Mouse (Mus musculus) CH12.LX (cell line): ENCODE measurements around the gene Myh11. TPM values are rescaled to one million over a fixed set of nuclear protein-coding genes. Genes with fewer than 3 reads are reported as not detected.

ENCODE experiments used
- DNase-seq: peaks from one replicate; pipeline ENCODE4 v3.0.0-alpha.2; 2013; ENCODE audit errors: extremely low read depth
- H3K27ac ChIP-seq: 2 replicates; pipeline ENCODE4 v1.5.1; 2012; ENCODE audit warnings: low read depth, mild to moderate bottlenecking, control low read depth, moderate library complexity; ENCODE audit not compliant: insufficient read depth
- H3K27me3 ChIP-seq: replicated peaks from 2 replicates; pipeline ENCODE3; 2012; ENCODE audit warnings: inconsistent platforms
- H3K36me3 ChIP-seq, 2 experiments: replicated peaks in 1 of 2; 2 replicates each; pipeline versions ENCODE3 to v1.6.1; 2012; ENCODE audit warnings: inconsistent platforms in 1 of 2, low read length in 1 of 2, mild to moderate bottlenecking in 1 of 2, mixed read lengths in 1 of 2, moderate library complexity in 1 of 2; ENCODE audit not compliant: control insufficient read depth in 1 of 2, insufficient read depth in 1 of 2
- H3K4me1 ChIP-seq, 2 experiments: 2 replicates each; pipeline ENCODE4 v1.6.1; 2012; ENCODE audit warnings: inconsistent platforms in 1 of 2, moderate library complexity in 1 of 2; ENCODE audit not compliant: insufficient read depth in 2 of 2, control insufficient read depth in 1 of 2
- H3K4me2 ChIP-seq: 2 replicates; pipeline ENCODE4 v1.6.1; 2012; ENCODE audit warnings: low read depth, mild to moderate bottlenecking, control low read depth; ENCODE audit not compliant: poor library complexity, insufficient read depth, severe bottlenecking
- H3K4me3 ChIP-seq, 3 experiments: fragments of 150-350 bp in 1 of 3; sonication (generic) in 1 of 3; replicated peaks in 1 of 3; 2 replicates each; pipeline versions ENCODE3 to v1.5.1; 2011 to 2012; ENCODE audit warnings: low read depth in 2 of 3, low read length in 2 of 3, mild to moderate bottlenecking in 2 of 3, moderate library complexity in 2 of 3, control low read depth in 1 of 3, improper control_type of control experiment in 1 of 3, inconsistent platforms in 1 of 3, mixed read lengths in 1 of 3; ENCODE audit not compliant: poor library complexity in 1 of 3
- H3K79me2 ChIP-seq: replicated peaks from 2 replicates; pipeline ENCODE4 v1.6.1; 2012; ENCODE audit warnings: mild to moderate bottlenecking, moderate library complexity; ENCODE audit not compliant: control insufficient read depth, poor library complexity, insufficient read depth, severe bottlenecking; ENCODE audit errors: extremely low read depth
- H3K9ac ChIP-seq: 2 replicates; pipeline ENCODE4 v1.6.1; 2012; ENCODE audit warnings: low read depth, mild to moderate bottlenecking, control low read depth, moderate library complexity; ENCODE audit not compliant: insufficient read depth
- H3K9me3 ChIP-seq: replicated peaks from 2 replicates; pipeline ENCODE3; 2012; ENCODE audit warnings: low read length, inconsistent platforms, mixed read lengths
- BHLHE40 ChIP-seq: IDR thresholded peaks from 2 replicates; pipeline ENCODE4 v1.6.1; 2011; ENCODE audit warnings: mild to moderate bottlenecking, low read depth, low read length, improper control_type of control experiment
- CHD1 ChIP-seq: IDR thresholded peaks from 2 replicates; pipeline ENCODE4 v1.6.1; 2012; ENCODE audit warnings: low read depth, low read length, improper control_type of control experiment, inconsistent platforms
- CHD2 ChIP-seq: IDR thresholded peaks from 2 replicates; pipeline ENCODE4 v1.6.1; 2011; ENCODE audit warnings: low read length, improper control_type of control experiment
- CTCF ChIP-seq, 2 experiments: IDR thresholded peaks in 1 of 2; conservative IDR thresholded peaks in 1 of 2; 2 replicates each; pipeline ENCODE4 v1.5.1; 2011 to 2012; ENCODE audit warnings: low read depth in 2 of 2, low read length in 2 of 2, improper control_type of control experiment in 1 of 2, inconsistent platforms in 1 of 2, mild to moderate bottlenecking in 1 of 2, moderate library complexity in 1 of 2
- E2F4 ChIP-seq: IDR thresholded peaks from 2 replicates; pipeline ENCODE4 v1.6.1; 2011; ENCODE audit warnings: low read depth, low read length, improper control_type of control experiment; ENCODE audit not compliant: insufficient replicate concordance
- ELF1 ChIP-seq: IDR thresholded peaks from 2 replicates; pipeline ENCODE4 v1.6.1; 2014; ENCODE audit warnings: low read depth, mild to moderate bottlenecking, inconsistent platforms, low read length, improper control_type of control experiment
- EP300 ChIP-seq: IDR thresholded peaks from 2 replicates; pipeline ENCODE4 v1.6.1; 2011; ENCODE audit warnings: low read length, improper control_type of control experiment
- GABPA ChIP-seq: IDR thresholded peaks from 2 replicates; pipeline ENCODE4 v1.6.1; 2012; ENCODE audit warnings: low read depth, low read length, improper control_type of control experiment, inconsistent platforms; ENCODE audit not compliant: insufficient replicate concordance
- HCFC1 ChIP-seq: IDR thresholded peaks from 2 replicates; pipeline ENCODE4 v1.6.1; 2012; ENCODE audit warnings: low read depth, mild to moderate bottlenecking, inconsistent platforms, low read length, improper control_type of control experiment
- IRF4 ChIP-seq: IDR thresholded peaks from 2 replicates; pipeline ENCODE4 v1.6.1; 2014; ENCODE audit warnings: low read depth, mild to moderate bottlenecking, inconsistent platforms, low read length, improper control_type of control experiment
- JUN ChIP-seq: IDR thresholded peaks from 2 replicates; pipeline ENCODE4 v1.6.1; 2011; ENCODE audit warnings: low read depth, mild to moderate bottlenecking, low read length, improper control_type of control experiment, moderate library complexity; ENCODE audit not compliant: insufficient read depth
- JUND ChIP-seq: conservative IDR thresholded peaks from 2 replicates; pipeline ENCODE4 v1.6.1; 2011; ENCODE audit warnings: low read depth, low read length, improper control_type of control experiment
- KAT2A ChIP-seq: IDR thresholded peaks from 2 replicates; pipeline ENCODE4 v1.6.1; 2012; ENCODE audit warnings: low read length, improper control_type of control experiment, inconsistent platforms; ENCODE audit not compliant: insufficient replicate concordance
- MAFK ChIP-seq: IDR thresholded peaks from 2 replicates; pipeline ENCODE4 v1.6.1; 2011; ENCODE audit warnings: low read length, improper control_type of control experiment; ENCODE audit not compliant: insufficient replicate concordance
- MAX ChIP-seq: IDR thresholded peaks from 2 replicates; pipeline ENCODE4 v1.6.1; 2011; ENCODE audit warnings: low read length, improper control_type of control experiment
- MAZ ChIP-seq: IDR thresholded peaks from 2 replicates; pipeline ENCODE4 v1.6.1; 2012; ENCODE audit warnings: low read depth, mild to moderate bottlenecking, inconsistent platforms, low read length, improper control_type of control experiment, moderate library complexity
- MEF2A ChIP-seq: IDR thresholded peaks from 2 replicates; pipeline ENCODE4 v1.6.1; 2014; ENCODE audit warnings: low read depth, mild to moderate bottlenecking, inconsistent platforms, low read length, improper control_type of control experiment, borderline replicate concordance
- MXI1 ChIP-seq: IDR thresholded peaks from 2 replicates; pipeline ENCODE4 v1.6.1; 2011; ENCODE audit warnings: mild to moderate bottlenecking, low read depth, low read length, improper control_type of control experiment
- NELFE ChIP-seq: IDR thresholded peaks from 2 replicates; pipeline ENCODE4 v1.6.1; 2011; ENCODE audit warnings: low read depth, low read length, improper control_type of control experiment
- NRF1 ChIP-seq: IDR thresholded peaks from 2 replicates; pipeline ENCODE4 v1.6.1; 2014; ENCODE audit warnings: low read depth, mild to moderate bottlenecking, inconsistent platforms, low read length, improper control_type of control experiment, moderate library complexity
- PAX5 ChIP-seq: IDR thresholded peaks from 2 replicates; pipeline ENCODE4 v1.6.1; 2012; ENCODE audit warnings: low read length, inconsistent platforms, mixed read lengths
- POLR2A ChIP-seq: IDR thresholded peaks from 2 replicates; pipeline ENCODE4 v1.6.1; 2011; ENCODE audit warnings: low read depth, mild to moderate bottlenecking, improper control_type of control experiment, low read length
- POLR2AphosphoS2 ChIP-seq: IDR thresholded peaks from 2 replicates; pipeline ENCODE4 v1.6.1; 2011; ENCODE audit warnings: low read depth, low read length, improper control_type of control experiment
- RAD21 ChIP-seq: IDR thresholded peaks from 2 replicates; pipeline ENCODE4 v1.6.1; 2011; ENCODE audit warnings: low read depth, mild to moderate bottlenecking, low read length, improper control_type of control experiment, moderate library complexity
- RCOR1 ChIP-seq: conservative IDR thresholded peaks from 2 replicates; pipeline ENCODE4 v1.6.1; 2012; ENCODE audit warnings: low read depth, mild to moderate bottlenecking, inconsistent platforms, low read length, improper control_type of control experiment
- SIN3A ChIP-seq: IDR thresholded peaks from 2 replicates; pipeline ENCODE4 v1.6.1; 2012; ENCODE audit warnings: low read length, improper control_type of control experiment, inconsistent platforms
- SMC3 ChIP-seq: IDR thresholded peaks from 2 replicates; pipeline ENCODE4 v1.6.1; 2011; ENCODE audit warnings: low read depth, low read length, improper control_type of control experiment
- TBP ChIP-seq: conservative IDR thresholded peaks from 2 replicates; pipeline ENCODE4 v1.6.1; 2011; ENCODE audit warnings: low read depth, low read length, improper control_type of control experiment
- TCF12 ChIP-seq: IDR thresholded peaks from 2 replicates; pipeline ENCODE4 v1.6.1; 2014; ENCODE audit warnings: low read depth, mild to moderate bottlenecking, inconsistent platforms, low read length, improper control_type of control experiment
- UBTF ChIP-seq: IDR thresholded peaks from 2 replicates; pipeline ENCODE4 v1.6.1; 2012; ENCODE audit warnings: low read depth, mild to moderate bottlenecking, inconsistent platforms, low read length, improper control_type of control experiment, moderate library complexity
- USF1 ChIP-seq: IDR thresholded peaks from 2 replicates; pipeline ENCODE4 v1.6.1; 2014; ENCODE audit warnings: low read depth, mild to moderate bottlenecking, inconsistent platforms, low read length, improper control_type of control experiment
- USF2 ChIP-seq: conservative IDR thresholded peaks from 2 replicates; pipeline ENCODE4 v1.6.1; 2011; ENCODE audit warnings: low read depth, low read length, improper control_type of control experiment
- ZC3H11A ChIP-seq: IDR thresholded peaks from 2 replicates; pipeline ENCODE4 v1.6.1; 2012; ENCODE audit warnings: low read depth, mild to moderate bottlenecking, inconsistent platforms, low read length, improper control_type of control experiment
- ZKSCAN1 ChIP-seq: IDR thresholded peaks from 2 replicates; pipeline ENCODE4 v1.6.1; 2012; ENCODE audit warnings: low read depth, inconsistent platforms, low read length, improper control_type of control experiment, borderline replicate concordance
- ZMIZ1 ChIP-seq: IDR thresholded peaks from 2 replicates; pipeline ENCODE4 v1.6.1; 2012; ENCODE audit warnings: low read depth, mild to moderate bottlenecking, inconsistent platforms, low read length, improper control_type of control experiment
- dilution Hi-C: fragments of 300-500 bp; cut with MboI; formaldehyde crosslinking; loops from 2 replicates; pipeline ENCODE4 v1.14.3; 2020; ENCODE audit warnings: low sequenced_read_pairs; ENCODE audit not compliant: extremely low pct_unique_long_range_greater_than_20kb, extremely low pct_ligation_motif_present
- in situ Hi-C: fragments of 300-500 bp; cut with MboI; formaldehyde crosslinking; loops from 3 replicates; pipeline ENCODE4 v1.14.3; 2019; ENCODE audit warnings: low sequenced_read_pairs, low pct_ligation_motif_present, low pct_unique_long_range_greater_than_20kb, mixed read lengths
- polyA plus RNA-seq: library from polyadenylated mRNA; unstranded; fragments of >175 nt; gene quantifications from 2 replicates; pipeline ENCODE4 v1.2.1, GENCODE M21; 2012; ENCODE audit warnings: low read depth; ENCODE audit not compliant: insufficient read length
- total RNA-seq, 2 experiments: library from RNA; depleted of rRNA; stranded (reverse); fragments of 300-350 nt in 1 of 2; fragments of >200 nt in 1 of 2; gene quantifications; 2 replicates each; pipeline ENCODE4 v1.2.3; 2012 to 2014

The Myh11 gene
- total and polyA plus RNA-seq, 3 experiments: 0.04 to 0.06 (median 0.04) TPM

- dilution Hi-C loops: no loop called here
Observed at GRCm38 (mm10) chr16:14158936-14159745, 132.0 kb downstream of the Myh11 start.

GRCm38 (mm10) chr16:14158536-14158935 lies 132.6 kb downstream of the Myh11 start:
- H3K4me3 ChIP-seq: peak overlapping the region; percentile 83 to 98 (median 87)
- H3K4me2 ChIP-seq: peak overlapping the region; percentile 95; the same call in 1 of the 2 replicates
- H3K4me1 ChIP-seq: peaks cover 11 to 50% of the 10 kb centered on the region in 2 experiments
- TF ChIP-seq IRF4 (peak; percentile 73), JUN (no peak), RCOR1 (0 out of 2 replicates have a peak, but pooled peaks have one; percentile 51), TBP (0 out of 2 replicates have a peak, but pooled peaks have one; percentile 4), MAFK (0 out of 2 replicates have a peak, but pooled peaks have one; percentile 12), TCF12 (no peak), MXI1 (0 out of 2 replicates have a peak, but pooled peaks have one; percentile 2), EP300 (peak; percentile 28; the same call in 1 of the 2 replicates), ELF1 (no peak), ZC3H11A (no peak), BHLHE40 (peak; percentile 66; the same call in 1 of the 2 replicates)
- peak overlapping the region; percentile 78; the same call in 1 of the 2 replicates for H3K27ac ChIP-seq
- H3K79me2 ChIP-seq: peaks cover 46% of the 10 kb centered on the region
- H3K9ac ChIP-seq: peak overlapping the region; percentile 97
- H3K36me3 ChIP-seq: peaks cover 10 to 28% of the 10 kb centered on the region in 2 experiments
- H3K9me3 ChIP-seq: no peaks in the 10 kb centered on the region
- H3K27me3 ChIP-seq: no peaks in the 10 kb centered on the region
- dilution Hi-C loops (no loop called here), in situ Hi-C loops (no loop called here)
- peak; percentile 35 for DNase-seq

More at GRCm38 (mm10) chr16:14158936-14159745, 132.0 kb downstream of the Myh11 start:
- Histone ChIP-seq H3K36me3 (peaks cover 7 to 23% of the 10 kb centered on the region in 2 experiments), H3K4me2 (peak overlapping the region; percentile 95), H3K27me3 (no peaks in the 10 kb centered on the region), H3K4me3 (peak overlapping the region; percentile 83 to 98 (median 87)), H3K79me2 (peaks cover 48% of the 10 kb centered on the region), H3K27ac (peak overlapping the region; percentile 78), H3K9me3 (no peaks in the 10 kb centered on the region)
- peak; percentile 97 for TF ChIP-seq ZMIZ1
- TF ChIP-seq IRF4: peak; percentile 69; the same call in 1 of the 2 replicates
- peak; percentile 75; the same call in 1 of the 2 replicates for TF ChIP-seq KAT2A
- peak; percentile 64 for TF ChIP-seq NRF1
- TF ChIP-seq POLR2A: peak; percentile 98
- TF ChIP-seq SIN3A: peak; percentile 69; the same call in 1 of the 2 replicates
- no peak for TF ChIP-seq RAD21
- TF ChIP-seq USF2: no peak
- no peak for TF ChIP-seq JUN
- TF ChIP-seq USF1: no peak
- no peak for TF ChIP-seq BHLHE40
- TF ChIP-seq TBP: peak; percentile 69; the same call in 1 of the 2 replicates
- peak; percentile 77 for TF ChIP-seq MXI1
- TF ChIP-seq CHD1: 0 out of 2 replicates have a peak, but pooled peaks have one; percentile 16
- peak; percentile 98 for TF ChIP-seq NELFE
- TF ChIP-seq CHD2: 0 out of 2 replicates have a peak, but pooled peaks have one; percentile 42
- no peak for TF ChIP-seq ZC3H11A
- TF ChIP-seq POLR2AphosphoS2: peak; percentile 97
- TF ChIP-seq EP300: no peak
- TF ChIP-seq SMC3: no peak
- peak; percentile 26; the same call in 1 of the 2 replicates for TF ChIP-seq MEF2A
- TF ChIP-seq RCOR1: no peak
- peak; percentile 95 for TF ChIP-seq MAZ
- peak; percentile 88 for TF ChIP-seq ELF1
- no peak for TF ChIP-seq ZKSCAN1
- peak; percentile 82 for TF ChIP-seq HCFC1
- no peak for TF ChIP-seq JUND
- TF ChIP-seq PAX5: no peak
- TF ChIP-seq MAX: no peak
- peak; percentile 95 for TF ChIP-seq TCF12
- no peak for TF ChIP-seq UBTF
- no peak; the same call in 1 of the 2 replicates for TF ChIP-seq GABPA
- TF ChIP-seq E2F4: no peak
- no peak for TF ChIP-seq CTCF (conservative IDR thresholded peaks at IDR 0.05 in 1 of 2, IDR thresholded peaks at IDR 0.05 in 1 of 2; ENCODE audit: low read depth in 2 of 2, low read length in 2 of 2)
- TF ChIP-seq, all 38 proteins: peak for 17
- Histone ChIP-seq H3K9ac (peak overlapping the region; percentile 100), H3K4me1 (peaks cover 11 to 48% of the 10 kb centered on the region in 2 experiments)
- in situ Hi-C loops: no loop called here
- DNase-seq: peak; percentile 100
